Mouse (Mus musculus) heart, adult 18-20 months (tissue): ENCODE measurements around the gene Tmem222. TPM values are rescaled to one million over a fixed set of nuclear protein-coding genes. Genes with fewer than 3 reads are reported as not detected.
A peak's percentile ranks its signal among the peaks of the same experiment; 100 is the strongest.

Experiments used
- DNase-seq, 2 experiments: peaks; one replicate each; pipeline ENCODE4 v3.0.0; 2021 to 2022; ENCODE audit warnings: mixed read lengths in 1 of 2
- total RNA-seq, 2 experiments: library from RNA; stranded (reverse); gene quantifications; 2 replicates each; pipeline ENCODE4 v1.2.3; 2021

Gene Tmem222
- total RNA-seq, 2 experiments from 2014 or later, result 32.7 to 34.6 TPM

DNA sequence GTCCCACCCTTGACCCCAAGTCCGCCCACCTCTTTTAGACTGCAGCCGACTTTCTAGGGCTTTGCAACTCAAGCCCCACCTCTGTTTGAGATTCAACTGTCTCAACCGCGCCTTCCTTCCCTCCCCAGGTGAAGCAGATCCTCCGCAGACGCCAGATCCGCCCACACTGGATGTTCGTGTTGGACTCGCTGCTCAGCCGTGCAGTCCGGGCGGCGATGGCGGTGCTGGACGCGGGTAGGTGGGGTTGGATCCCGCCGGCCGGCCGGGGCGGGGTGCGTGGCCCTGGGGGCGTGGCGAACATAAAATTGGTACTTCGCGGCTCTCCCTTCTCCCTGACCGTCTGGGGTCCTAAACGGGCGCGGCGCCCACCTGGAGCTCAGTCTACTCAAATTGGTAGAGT, 26.4 kb downstream of the Tmem222 start:
- no peak for DNase-seq

DNA sequence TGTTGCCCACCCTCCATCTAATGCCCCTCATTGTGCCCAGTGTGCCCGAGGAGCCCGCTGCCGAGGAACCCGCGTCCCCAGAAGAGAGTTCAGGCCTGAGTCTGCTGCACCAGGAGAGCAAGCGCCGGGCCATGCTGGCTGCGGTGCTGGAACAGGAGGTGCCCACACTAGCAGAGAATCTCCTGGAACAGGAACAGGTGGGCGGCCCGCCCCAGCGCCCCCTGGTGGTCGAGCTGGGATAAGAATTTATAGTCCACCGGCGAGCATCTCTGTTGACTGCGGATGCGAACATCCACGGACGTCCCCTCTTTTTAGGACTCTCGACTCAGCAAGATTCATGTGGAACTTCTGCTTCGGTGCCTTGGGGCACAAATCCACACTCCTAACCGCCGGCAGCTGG, 27.0 kb downstream of the Tmem222 start:
- DNase-seq, result peak; percentile 83 to 90

- DNase-seq, result no peak
Measured at GRCm38 (mm10) chr4:133247806-133248449, 29.7 kb downstream of the Tmem222 start.

- peak; percentile 64 to 81 for DNase-seq
Measured at GRCm38 (mm10) chr4:133247072-133247471, 30.5 kb downstream of the Tmem222 start.

DNA sequence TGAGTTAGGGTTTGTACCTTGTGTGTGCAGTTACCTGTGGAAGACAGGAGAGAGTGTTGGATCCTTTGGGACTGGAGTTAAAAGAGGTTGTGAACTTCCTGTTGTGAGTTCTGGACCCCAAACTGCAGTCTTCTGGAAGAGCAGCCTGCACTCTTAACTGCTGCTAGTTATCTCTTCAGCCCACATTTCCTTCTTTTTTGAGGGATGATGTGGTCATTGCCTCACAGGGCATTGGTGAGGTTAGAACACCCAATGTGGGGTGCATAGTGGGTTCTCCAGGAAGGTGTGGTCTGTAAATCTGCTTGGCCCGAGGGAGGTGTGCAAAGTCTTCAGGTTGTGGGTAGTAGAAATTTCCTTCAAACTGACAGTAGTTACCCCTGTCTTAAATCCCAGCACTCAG, 33.3 kb downstream of the Tmem222 start:
- DNase-seq, result no peak

GRCm38 (mm10) chr4:133243538-133243937, 34.1 kb downstream of the Tmem222 start:
- DNase-seq, result no peak

- no peak for DNase-seq
Measured at GRCm38 (mm10) chr4:133242710-133243109, 34.9 kb downstream of the Tmem222 start.

DNA sequence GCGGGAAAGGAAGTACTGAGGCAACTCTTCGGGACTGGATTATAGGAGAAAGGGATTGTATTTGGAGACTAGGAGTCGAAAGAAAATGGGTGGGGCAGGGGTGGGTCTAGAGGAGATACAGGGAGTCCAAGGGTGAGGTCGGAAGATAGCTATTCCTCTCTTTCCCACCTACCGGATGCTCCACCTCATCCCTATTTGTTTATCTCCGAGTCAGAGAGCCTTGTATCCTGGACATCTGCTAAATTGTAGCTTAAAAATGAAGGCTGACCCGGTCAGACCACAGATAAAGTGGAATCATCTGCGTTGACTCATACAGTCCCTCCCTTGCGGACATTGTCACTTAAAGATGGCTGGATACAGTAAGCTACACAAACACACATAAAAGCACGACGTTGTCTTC, 35.7 kb downstream of the Tmem222 start:
- DNase-seq, result no peak

DNA sequence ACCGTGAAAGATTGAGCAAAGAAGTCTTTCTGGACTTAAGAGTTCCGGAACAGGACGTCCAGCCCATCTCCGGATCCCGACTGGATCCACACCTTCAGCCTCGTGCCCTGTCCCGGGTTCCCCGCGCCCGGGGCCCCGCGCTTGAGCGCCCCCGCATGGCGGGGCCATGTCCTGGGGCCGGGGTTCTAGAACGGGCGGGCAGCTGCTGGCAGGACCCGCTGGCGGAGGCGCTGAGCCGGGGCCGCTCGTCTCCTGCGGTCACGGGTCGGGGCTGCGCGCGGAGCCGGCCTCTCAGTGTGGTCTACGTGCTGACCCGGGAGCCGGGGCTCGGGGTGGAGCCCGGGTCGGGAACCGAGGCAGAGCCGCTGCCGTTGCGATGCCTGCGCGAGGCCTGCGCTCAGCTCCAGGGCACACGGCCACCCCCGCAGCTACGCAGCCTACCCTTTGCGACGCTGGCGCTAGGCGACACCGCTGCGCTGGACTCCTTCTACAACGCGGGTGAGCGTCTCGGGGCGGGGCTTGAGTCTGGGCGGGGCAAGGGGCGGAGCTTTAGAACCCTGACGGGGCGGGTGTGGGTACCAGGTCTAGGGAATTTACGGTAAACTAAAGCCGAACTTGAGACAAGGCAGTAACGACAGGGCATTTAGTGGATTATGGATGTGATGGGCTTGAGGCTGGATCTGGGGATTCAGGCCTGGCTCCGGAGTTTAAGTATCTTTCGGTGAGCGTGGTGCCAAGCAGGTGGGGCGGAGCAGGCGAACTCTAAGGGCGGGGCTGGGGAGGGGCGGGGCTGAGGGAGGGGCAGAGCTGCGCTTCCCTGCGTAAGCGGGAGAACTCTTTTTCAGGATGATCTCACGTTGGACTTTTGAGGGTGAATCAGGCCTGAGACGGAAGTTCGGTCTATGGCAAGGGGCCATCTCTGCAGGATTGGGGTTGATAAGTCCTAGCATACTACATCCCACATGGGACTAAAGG, 36.4 kb downstream of the Tmem222 start:
- peak; percentile 96 to 98 for DNase-seq

DNA sequence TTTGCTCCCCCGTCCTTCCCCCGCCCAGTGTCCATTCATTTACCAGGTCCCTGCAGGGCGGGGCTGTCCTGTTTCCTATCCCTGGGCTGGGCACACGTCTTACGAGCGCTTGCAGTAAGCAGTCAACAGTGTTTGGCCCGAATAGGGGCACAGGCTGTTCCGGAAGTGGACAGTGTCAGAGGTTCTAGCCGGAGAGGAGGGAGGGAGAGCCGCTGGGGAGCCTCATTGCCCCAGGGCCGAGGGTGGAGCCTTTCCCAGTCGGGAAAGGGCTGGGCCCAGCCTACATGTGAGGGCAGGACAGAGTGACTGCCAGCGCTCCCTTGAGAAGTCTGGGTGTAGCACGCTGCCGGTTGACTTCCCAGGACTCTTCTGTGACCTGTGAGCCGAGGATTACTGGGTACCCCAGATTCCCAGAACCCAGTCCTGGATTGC, 37.1 kb downstream of the Tmem222 start, which contains the start of gene Map3k6:
TSS of gene Map3k6 (plus strand) at position 329 of the 432 bp plus-strand sequence.
- DNase-seq, result peak; percentile 94 to 98

DNA sequence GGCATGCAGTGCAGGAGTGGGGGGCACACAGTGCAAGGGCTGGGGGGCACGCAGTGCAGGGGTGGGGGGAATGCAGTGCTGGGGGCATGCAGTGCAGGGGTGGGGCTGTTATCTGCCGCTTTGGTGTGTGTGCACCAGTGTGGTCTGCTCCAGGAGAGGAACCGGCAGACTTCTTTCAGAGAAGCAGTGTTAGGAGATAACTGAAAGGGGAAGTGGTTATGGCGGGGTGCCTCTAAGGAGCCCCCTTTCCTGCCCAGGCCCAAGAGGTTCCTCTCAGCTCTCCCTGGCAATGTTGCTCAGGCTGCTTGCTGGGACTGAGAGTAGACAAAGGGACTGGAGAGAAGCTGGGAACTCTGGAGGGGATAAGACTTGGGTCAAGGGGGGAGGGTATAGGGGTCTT, 39.7 kb downstream of the Tmem222 start:
- DNase-seq, result no peak

DNA sequence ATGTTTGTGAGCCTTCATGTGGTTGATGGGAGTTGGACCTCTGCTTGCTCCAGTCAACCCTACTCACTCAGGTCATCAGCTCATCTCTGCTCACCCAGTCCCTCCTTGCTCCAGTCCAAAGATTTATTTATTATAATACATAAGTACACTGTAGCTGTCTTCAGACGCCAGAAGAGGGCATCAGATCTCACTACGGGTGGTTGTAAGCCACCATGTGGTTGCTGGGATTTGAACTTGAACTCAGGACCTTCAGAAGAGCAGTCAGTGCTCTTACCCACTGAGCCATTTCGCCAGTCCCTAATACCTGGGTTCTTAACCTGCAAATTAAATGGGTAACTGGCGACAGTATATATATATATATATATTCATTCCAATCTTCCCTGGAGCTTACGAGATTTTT, 42.2 kb downstream of the Tmem222 start:
- no peak for DNase-seq

GRCm38 (mm10) chr4:133234771-133235170, 42.8 kb downstream of the Tmem222 start:
- DNase-seq, result no peak

- DNase-seq, result peak; percentile 68 to 75
Measured at GRCm38 (mm10) chr4:133233285-133233976, 44.2 kb downstream of the Tmem222 start.

DNA sequence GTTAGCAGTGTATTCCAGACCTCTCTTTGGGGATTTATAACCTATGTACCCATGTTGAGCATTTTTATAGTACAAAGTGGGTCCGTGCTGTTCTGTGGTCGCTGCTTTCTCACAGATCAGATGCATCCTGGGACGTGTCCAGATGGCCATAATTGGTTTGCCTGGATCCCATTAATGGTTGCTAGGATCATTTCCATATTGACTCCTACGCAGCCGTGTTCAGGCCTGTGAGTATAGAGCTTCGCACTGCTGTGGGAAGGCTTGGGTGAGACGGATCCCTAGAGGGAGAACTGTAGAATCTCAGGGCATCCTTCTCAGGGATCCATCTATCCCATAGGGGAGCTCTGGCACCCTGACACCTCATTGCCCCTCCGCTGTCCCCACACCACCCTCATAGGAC, 48.0 kb downstream of the Tmem222 start:
- DNase-seq, result no peak

DNA sequence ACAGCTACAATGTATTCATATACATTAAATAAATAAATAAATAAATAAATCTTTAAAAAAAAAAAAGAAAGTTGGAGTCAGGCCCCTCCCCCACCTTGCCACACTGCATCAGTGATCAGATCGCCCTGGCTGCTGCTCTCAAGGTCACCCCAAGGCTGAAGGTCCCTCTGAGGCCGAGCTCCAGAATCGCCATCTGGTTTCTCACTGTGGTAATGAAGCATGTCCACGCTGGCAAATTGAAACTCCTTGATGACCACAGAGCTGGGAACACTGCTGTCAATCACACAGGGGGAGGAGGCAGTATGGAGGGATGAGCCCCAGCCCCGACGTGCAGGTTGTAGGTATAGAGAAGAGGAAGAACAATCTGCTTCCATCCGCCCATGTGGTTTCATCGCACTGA, 50.0 kb downstream of the Tmem222 start:
- no peak for DNase-seq

- peak; percentile 62 to 77 for DNase-seq
Measured at GRCm38 (mm10) chr4:133226073-133226472, 51.5 kb downstream of the Tmem222 start.

- no peak for DNase-seq
Measured at GRCm38 (mm10) chr4:133223875-133224274, 53.7 kb downstream of the Tmem222 start.

GRCm38 (mm10) chr4:133221701-133222100, 55.9 kb downstream of the Tmem222 start:
- no peak for DNase-seq

DNA sequence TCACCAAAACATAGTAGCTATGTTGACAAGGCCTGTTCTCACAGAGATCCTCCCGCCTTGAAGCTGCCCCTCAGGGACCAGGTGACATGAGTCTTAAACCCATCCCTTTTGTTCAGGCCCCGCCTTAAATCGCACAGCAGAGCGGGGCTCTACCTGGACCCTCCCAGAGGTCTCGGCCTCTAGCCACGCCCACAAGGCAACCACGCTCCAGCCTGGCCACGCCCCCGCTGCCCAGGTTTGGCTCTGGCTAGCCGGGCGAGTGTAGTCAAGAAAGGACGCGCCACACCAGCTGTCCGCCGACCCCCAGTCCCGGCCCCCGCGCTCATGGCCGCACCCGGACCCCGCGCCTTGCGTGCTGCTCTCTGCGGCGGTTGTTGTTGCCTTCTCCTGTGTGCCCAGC, 56.9 kb downstream of the Tmem222 start:
- no peak for DNase-seq

DNA sequence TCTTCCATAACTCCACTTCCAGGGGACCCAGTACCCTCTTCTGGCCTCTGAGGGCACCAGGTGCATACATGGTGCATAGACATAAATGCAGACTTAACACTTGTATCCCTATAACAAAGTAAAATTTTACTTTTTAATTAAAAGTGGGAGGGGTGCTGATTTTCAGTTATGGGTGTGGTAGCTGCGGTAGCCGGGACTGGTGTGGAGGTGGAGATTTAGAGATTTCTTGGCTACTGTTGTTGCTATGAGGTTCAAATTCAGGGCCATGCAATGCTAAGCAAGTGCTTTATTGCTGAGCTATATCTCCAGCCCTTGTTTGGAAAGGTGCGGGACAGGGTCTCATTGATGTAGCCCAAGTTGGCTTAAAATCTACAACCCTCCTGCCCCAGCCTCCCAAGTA, 58.8 kb downstream of the Tmem222 start:
- DNase-seq, result no peak

GRCm38 (mm10) chr4:133217641-133218040, 60.0 kb downstream of the Tmem222 start:
- peak in 1 of 2 experiments; percentile 78 for DNase-seq
